Mouse (Mus musculus): ENCODE results near the gene 4933427D14Rik. TPM values are rescaled to one million over a fixed set of nuclear protein-coding genes. Genes with fewer than 3 reads are reported as not detected.

The 4933427D14Rik gene
- polyA plus RNA-seq, 1 experiment from 2014 or later: 13.9 TPM

DNA sequence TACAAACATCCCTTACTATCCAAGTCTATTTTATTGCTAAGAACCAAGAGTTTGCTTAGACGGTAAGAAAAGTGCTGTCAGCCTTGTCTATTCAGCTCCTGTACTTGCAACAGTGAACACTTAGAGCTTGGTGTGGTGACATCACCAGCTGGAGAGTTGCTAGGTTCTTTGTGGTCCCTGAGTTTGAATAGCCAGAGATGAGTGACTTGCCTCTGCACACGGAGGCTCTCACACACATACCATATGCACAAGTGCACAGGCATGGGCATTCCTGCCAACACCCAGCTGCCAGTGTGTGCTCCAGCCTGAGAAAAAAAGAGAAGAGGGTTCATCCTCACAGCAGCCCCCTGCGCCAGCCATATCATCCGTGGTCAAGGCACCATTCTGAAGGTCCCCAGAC lies 83.7 kb downstream of the 4933427D14Rik start:
- no peak overlapping the region for H3K4me2 ChIP-seq (ENCODE audit: low read length)
- H3K9me3 ChIP-seq (ENCODE audit: control insufficient read depth, low read length): no peaks in the 10 kb centered on the region
- 80% methylated on average over 4 of the region's 4 CpGs for WGBS
- no peaks in the 10 kb centered on the region for H3K27me3 ChIP-seq (replicated peaks; ENCODE audit: control insufficient read depth, insufficient read depth, low read length)
- no peak overlapping the region for H3K4me3 ChIP-seq (ENCODE audit: low read depth, low read length)
- no peaks in the 10 kb centered on the region for H3K36me3 ChIP-seq (ENCODE audit: control insufficient read depth, insufficient read depth, low read length)
- H3K9ac ChIP-seq (ENCODE audit: low read length): no peak overlapping the region
- DNase-seq (ENCODE audit: low spot score) (no peak), ATAC-seq (replicated peaks; ENCODE audit: low FRiP score, low TSS enrichment, low read depth) (no peak)
- H3K4me1 ChIP-seq (replicated peaks; ENCODE audit: control insufficient read depth, insufficient read depth, low read length): no peaks in the 10 kb centered on the region
- H3K27ac ChIP-seq (ENCODE audit: low read depth): no peak overlapping the region

DNA sequence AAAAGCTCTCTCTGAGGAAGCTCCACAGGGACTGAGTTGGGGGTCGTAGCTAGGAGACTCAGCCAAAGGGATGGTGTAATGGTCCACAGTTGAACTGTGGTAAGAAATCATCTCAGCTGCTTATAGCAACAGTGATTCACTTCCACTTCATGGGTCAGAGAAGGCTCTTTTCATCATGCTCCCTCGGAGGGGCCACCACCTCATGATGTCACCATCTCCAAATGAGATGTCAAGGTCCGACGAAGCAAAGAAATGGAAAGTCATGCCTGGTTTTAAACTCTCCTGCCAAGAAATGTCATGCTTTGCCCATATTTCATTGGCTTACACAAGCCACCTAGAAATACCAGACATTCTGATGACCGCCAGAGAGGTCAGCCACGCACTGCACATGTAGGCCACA lies 86.9 kb downstream of the 4933427D14Rik start:
- 82% methylated on average over 6 of the region's 6 CpGs for WGBS
- Histone ChIP-seq H3K4me1 (replicated peaks; ENCODE audit: control insufficient read depth, insufficient read depth, low read length) (no peaks in the 10 kb centered on the region), H3K27ac (ENCODE audit: low read depth) (no peak overlapping the region), H3K27me3 (replicated peaks; ENCODE audit: control insufficient read depth, insufficient read depth, low read length) (no peaks in the 10 kb centered on the region), H3K36me3 (ENCODE audit: control insufficient read depth, insufficient read depth, low read length) (no peaks in the 10 kb centered on the region), H3K4me2 (ENCODE audit: low read length) (no peak overlapping the region), H3K9me3 (ENCODE audit: control insufficient read depth, low read length) (no peaks in the 10 kb centered on the region), H3K9ac (ENCODE audit: low read length) (no peak overlapping the region), H3K4me3 (ENCODE audit: low read depth, low read length) (no peak overlapping the region)
- DNase-seq (ENCODE audit: low spot score) (no peak), ATAC-seq (replicated peaks; ENCODE audit: low FRiP score, low TSS enrichment, low read depth) (no peak)

DNA sequence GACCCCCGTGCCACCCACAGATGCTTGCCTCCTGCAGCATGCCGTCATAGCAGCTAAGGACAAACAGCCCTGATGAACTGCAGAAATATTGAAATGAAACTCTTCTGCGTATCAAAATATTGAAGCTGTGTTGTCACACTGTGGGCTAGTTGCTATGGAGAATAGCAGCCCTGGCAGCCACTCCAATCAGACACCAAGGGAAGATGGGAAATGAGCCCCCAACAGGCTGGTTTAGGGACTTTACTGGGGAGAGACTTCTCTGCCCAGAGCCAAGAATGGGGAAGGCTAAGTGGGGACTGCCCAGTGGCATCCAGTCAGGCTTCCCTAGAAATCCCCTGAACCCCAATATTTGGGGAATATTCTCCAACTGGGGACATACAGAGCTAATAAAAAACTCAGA lies 88.6 kb downstream of the 4933427D14Rik start:
- Histone ChIP-seq H3K27me3 (replicated peaks; ENCODE audit: control insufficient read depth, insufficient read depth, low read length) (no peaks in the 10 kb centered on the region), H3K4me2 (ENCODE audit: low read length) (no peak overlapping the region)
- ATAC-seq (replicated peaks; ENCODE audit: low FRiP score, low TSS enrichment, low read depth): no peak

DNA sequence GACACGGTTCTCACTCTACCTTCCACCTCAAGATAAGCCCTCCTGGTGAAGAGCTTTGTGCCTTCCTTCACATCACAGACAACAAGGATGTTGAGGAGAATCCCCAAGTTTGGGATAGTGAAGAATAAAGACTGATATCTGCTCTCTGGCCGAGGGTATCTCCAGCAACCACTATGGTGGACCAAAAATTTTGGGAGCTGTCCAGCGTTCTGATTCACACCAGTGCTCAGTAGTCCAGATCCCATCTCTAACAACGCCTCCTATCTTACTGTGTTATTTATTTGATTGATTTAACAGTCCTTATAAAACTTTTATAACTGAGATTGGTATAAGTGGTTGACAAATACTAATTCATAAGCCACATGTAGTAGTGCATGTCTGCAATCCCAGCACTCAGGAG lies 94.0 kb downstream of the 4933427D14Rik start:
- 55% methylated on average over 4 of the region's 4 CpGs for WGBS
- no peak overlapping the region for H3K27ac ChIP-seq (ENCODE audit: low read depth)
- H3K9ac ChIP-seq (ENCODE audit: low read length): no peak overlapping the region
- H3K27me3 ChIP-seq (replicated peaks; ENCODE audit: control insufficient read depth, insufficient read depth, low read length): no peaks in the 10 kb centered on the region
- H3K4me2 ChIP-seq (ENCODE audit: low read length): no peak overlapping the region
- no peaks in the 10 kb centered on the region for H3K36me3 ChIP-seq (ENCODE audit: control insufficient read depth, insufficient read depth, low read length)
- ATAC-seq (replicated peaks; ENCODE audit: low FRiP score, low TSS enrichment, low read depth): no peak
- DNase-seq (ENCODE audit: low spot score): no peak
- no peaks in the 10 kb centered on the region for H3K9me3 ChIP-seq (ENCODE audit: control insufficient read depth, low read length)
- no peaks in the 10 kb centered on the region for H3K4me1 ChIP-seq (replicated peaks; ENCODE audit: control insufficient read depth, insufficient read depth, low read length)
- H3K4me3 ChIP-seq (ENCODE audit: low read depth, low read length): no peak overlapping the region

More for the DNA sequence above, 88.6 kb downstream of the 4933427D14Rik start:
- no peaks in the 10 kb centered on the region for H3K4me1 ChIP-seq (replicated peaks; ENCODE audit: control insufficient read depth, insufficient read depth, low read length)
- H3K27ac ChIP-seq (ENCODE audit: low read depth): no peak overlapping the region
- no peak overlapping the region for H3K9ac ChIP-seq (ENCODE audit: low read length)
- no peaks in the 10 kb centered on the region for H3K36me3 ChIP-seq (ENCODE audit: control insufficient read depth, insufficient read depth, low read length)
- no peak overlapping the region for H3K4me3 ChIP-seq (ENCODE audit: low read depth, low read length)
- no peak for DNase-seq (ENCODE audit: low spot score)
- 80% methylated on average over 3 of the region's 3 CpGs for WGBS
- no peaks in the 10 kb centered on the region for H3K9me3 ChIP-seq (ENCODE audit: control insufficient read depth, low read length)

DNA sequence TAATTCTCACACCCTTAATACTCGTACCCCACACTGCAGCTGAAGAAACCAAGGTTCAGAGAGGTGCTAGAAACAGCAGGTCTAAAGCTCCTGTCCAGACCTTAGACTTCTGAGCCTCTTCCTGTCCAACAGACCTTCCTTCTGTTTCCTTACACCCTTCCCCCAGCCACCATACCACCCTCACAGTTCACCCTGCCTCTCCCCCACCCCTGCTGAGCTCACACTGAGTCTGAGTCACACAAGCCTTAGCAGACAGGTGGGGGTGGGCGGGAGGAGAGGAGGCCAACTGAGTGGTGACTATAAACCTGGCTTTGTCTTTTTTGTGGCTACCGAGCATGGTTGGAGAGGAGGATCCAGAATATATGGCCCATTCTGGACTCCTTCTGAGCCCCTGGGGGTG lies 96.5 kb downstream of the 4933427D14Rik start:
- Histone ChIP-seq H3K4me1 (replicated peaks; ENCODE audit: control insufficient read depth, insufficient read depth, low read length) (no peaks in the 10 kb centered on the region), H3K36me3 (ENCODE audit: control insufficient read depth, insufficient read depth, low read length) (no peaks in the 10 kb centered on the region), H3K4me2 (ENCODE audit: low read length) (no peak overlapping the region), H3K27ac (ENCODE audit: low read depth) (no peak overlapping the region), H3K4me3 (ENCODE audit: low read depth, low read length) (no peak overlapping the region), H3K9ac (ENCODE audit: low read length) (no peak overlapping the region), H3K27me3 (replicated peaks; ENCODE audit: control insufficient read depth, insufficient read depth, low read length) (no peaks in the 10 kb centered on the region), H3K9me3 (ENCODE audit: control insufficient read depth, low read length) (no peaks in the 10 kb centered on the region)
- 43% methylated on average over 3 of the region's 3 CpGs for WGBS
- DNase-seq (ENCODE audit: low spot score) (no peak), ATAC-seq (replicated peaks; ENCODE audit: low FRiP score, low TSS enrichment, low read depth) (no peak)

DNA sequence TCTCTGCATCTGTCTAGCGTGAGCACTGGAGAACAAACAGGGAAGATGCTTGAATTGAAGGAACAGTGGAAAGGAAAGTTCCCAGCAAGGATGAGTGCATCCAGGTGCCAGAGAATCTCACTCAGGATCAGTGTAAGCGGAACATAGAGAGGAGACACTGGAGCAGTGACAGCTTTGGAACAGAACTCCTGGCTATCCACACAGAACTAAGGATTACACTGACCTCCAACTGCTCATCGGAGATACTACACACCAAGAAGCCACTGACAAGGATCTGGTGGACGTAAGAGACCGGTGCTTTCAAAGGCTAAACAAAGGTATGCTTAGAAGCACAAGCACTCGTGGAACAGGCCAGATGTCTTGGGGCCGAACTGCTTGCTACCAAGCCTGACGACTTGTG lies 103.0 kb downstream of the 4933427D14Rik start:
- no peak overlapping the region for H3K9ac ChIP-seq (ENCODE audit: low read length)
- WGBS: 60% methylated on average over 8 of the region's 8 CpGs
- H3K4me2 ChIP-seq (ENCODE audit: low read length): no peak overlapping the region
- H3K27me3 ChIP-seq (replicated peaks; ENCODE audit: control insufficient read depth, insufficient read depth, low read length): no peaks in the 10 kb centered on the region
- DNase-seq (ENCODE audit: low spot score) (no peak), ATAC-seq (replicated peaks; ENCODE audit: low FRiP score, low TSS enrichment, low read depth) (no peak)
- no peaks in the 10 kb centered on the region for H3K4me1 ChIP-seq (replicated peaks; ENCODE audit: control insufficient read depth, insufficient read depth, low read length)
- no peaks in the 10 kb centered on the region for H3K9me3 ChIP-seq (ENCODE audit: control insufficient read depth, low read length)
- no peaks in the 10 kb centered on the region for H3K36me3 ChIP-seq (ENCODE audit: control insufficient read depth, insufficient read depth, low read length)
- H3K27ac ChIP-seq (ENCODE audit: low read depth): no peak overlapping the region
- no peak overlapping the region for H3K4me3 ChIP-seq (ENCODE audit: low read depth, low read length)

Other genes starting within 250 kb of the 4933427D14Rik start
- 0.27 and 0.30 TPM in 2 replicates for gene Aipl1, start 169.9 kb downstream of the 4933427D14Rik start, polyA plus RNA-seq (2014; fragmentation: Nextera tagmentation; extraction: Ambion mirVana)
- 107 and 113 TPM in 2 replicates for gene Pimreg, start 165.4 kb downstream of the 4933427D14Rik start, polyA plus RNA-seq (2014; fragmentation: Nextera tagmentation; extraction: Ambion mirVana)
- gene Pitpnm3, start 71.7 kb downstream of the 4933427D14Rik start, polyA plus RNA-seq (2014; fragmentation: Nextera tagmentation; extraction: Ambion mirVana): 1.4 TPM in 2 replicates
- gene Gm43951, start 619 bp downstream of the 4933427D14Rik start, polyA plus RNA-seq (2014; fragmentation: Nextera tagmentation; extraction: Ambion mirVana): 0.08 and 0.09 TPM in 2 replicates
- 256 and 268 TPM in 2 replicates for gene Txndc17, start 88 bp upstream of the 4933427D14Rik start, polyA plus RNA-seq (2014; fragmentation: Nextera tagmentation; extraction: Ambion mirVana)
- 37.3 and 38.0 TPM in 2 replicates for gene Med31, start 8.1 kb upstream of the 4933427D14Rik start, polyA plus RNA-seq (2014; fragmentation: Nextera tagmentation; extraction: Ambion mirVana)
- gene Slc13a5, start 59.8 kb upstream of the 4933427D14Rik start, polyA plus RNA-seq (2014; fragmentation: Nextera tagmentation; extraction: Ambion mirVana): 0.24 and 0.47 TPM in 2 replicates
- gene Xaf1, start 94.2 kb upstream of the 4933427D14Rik start, polyA plus RNA-seq (2014; fragmentation: Nextera tagmentation; extraction: Ambion mirVana): 3.0 and 3.4 TPM in 2 replicates
- not detected in 2 replicates for gene Fbxo39, start 107.0 kb upstream of the 4933427D14Rik start, polyA plus RNA-seq (2014; fragmentation: Nextera tagmentation; extraction: Ambion mirVana)
- 0.58 and 0.81 TPM in 2 replicates for gene Tekt1, start 155.0 kb upstream of the 4933427D14Rik start, polyA plus RNA-seq (2014; fragmentation: Nextera tagmentation; extraction: Ambion mirVana)
- 26.2 and 34.5 TPM in 2 replicates for gene Smtnl2, start 204.3 kb upstream of the 4933427D14Rik start, polyA plus RNA-seq (2014; fragmentation: Nextera tagmentation; extraction: Ambion mirVana)
- 6.7 and 7.0 TPM in 2 replicates for gene Ggt6, start 228.1 kb upstream of the 4933427D14Rik start, polyA plus RNA-seq (2014; fragmentation: Nextera tagmentation; extraction: Ambion mirVana)
- gene Mybbp1a, start 233.9 kb upstream of the 4933427D14Rik start, polyA plus RNA-seq (2014; fragmentation: Nextera tagmentation; extraction: Ambion mirVana): 173 and 184 TPM in 2 replicates